Mouse (Mus musculus) midbrain, embryonic 13.5 days (tissue): ENCODE measurements around the gene Baiap2l1. TPM values are rescaled to one million over a fixed set of nuclear protein-coding genes. Genes with fewer than 3 reads are reported as not detected.

Experiments used
- ATAC-seq: fragments of 200-750 bp; cut with Nextera tagmentation; 2 replicates; pipeline ENCODE4 v1.8.0; 2017; ENCODE audit warnings: mild to moderate bottlenecking, moderate TSS enrichment, moderate library complexity
- H3K27ac ChIP-seq: fragments of 300-500 bp; sonication (generic); 2 replicates; pipeline ENCODE4 v1.5.1; 2015; ENCODE audit warnings: inconsistent platforms, mild to moderate bottlenecking, moderate library complexity
- H3K27me3 ChIP-seq: fragments of 300-500 bp; sonication (generic); 2 replicates; pipeline ENCODE4 v1.6.1; 2015; ENCODE audit warnings: mild to moderate bottlenecking, inconsistent platforms
- H3K36me3 ChIP-seq: fragments of 300-500 bp; sonication (generic); 2 replicates; pipeline ENCODE4 v1.6.1; 2015; ENCODE audit warnings: mild to moderate bottlenecking, inconsistent platforms
- H3K4me1 ChIP-seq: fragments of 300-500 bp; sonication (generic); replicated peaks from 2 replicates; pipeline ENCODE4 v1.6.1; 2015; ENCODE audit warnings: inconsistent platforms
- H3K4me2 ChIP-seq: fragments of 300-500 bp; sonication (generic); replicated peaks from 2 replicates; pipeline ENCODE4 v1.6.1; 2015; ENCODE audit warnings: moderate library complexity, mild to moderate bottlenecking, inconsistent platforms
- H3K4me3 ChIP-seq: fragments of 300-500 bp; sonication (generic); replicated peaks from 2 replicates; pipeline ENCODE4 v1.5.1; 2015; ENCODE audit warnings: mild to moderate bottlenecking, inconsistent platforms
- H3K9ac ChIP-seq: fragments of 300-500 bp; sonication (generic); replicated peaks from 2 replicates; pipeline ENCODE4 v1.6.1; 2015; ENCODE audit warnings: mild to moderate bottlenecking, inconsistent platforms
- H3K9me3 ChIP-seq: fragments of 300-500 bp; sonication (generic); 2 replicates; pipeline ENCODE4 v1.6.1; 2016; ENCODE audit warnings: mild to moderate bottlenecking, inconsistent platforms
- WGBS: fragments of 180-500 bp; shearing (Covaris S2); methylation state at CpG from one replicate; pipeline ENCODE4 v1.1.7; 2015; 5-methylcytosine and 5-hydroxymethylcytosine counted together
- polyA plus RNA-seq: library from polyadenylated mRNA; unstranded; fragments of >200 nt; fragmentation: Nextera tagmentation; extraction: Ambion mirVana; gene quantifications from 2 replicates; pipeline ENCODE4 v1.2.1, GENCODE M21; 2015

Baiap2l1 gene
- polyA plus RNA-seq, 1 experiment from 2014 or later = 1.5 TPM

- WGBS = 78% methylated on average over 4 of the region's 4 CpGs
- Histone ChIP-seq H3K36me3 (no peaks in the 10 kb centered on the region), H3K9me3 (peaks cover 5% of the 10 kb centered on the region; the same call in 1 of the 2 replicates), H3K4me1 (peaks cover 27% of the 10 kb centered on the region), H3K27ac (no peak overlapping the region), H3K4me3 (no peak overlapping the region), H3K4me2 (no peak overlapping the region), H3K9ac (no peak overlapping the region), H3K27me3 (no peaks in the 10 kb centered on the region)
- no peak for ATAC-seq
Measured at GRCm38 (mm10) chr5:144253212-144253611, 104.7 kb downstream of the Baiap2l1 start.

DNA sequence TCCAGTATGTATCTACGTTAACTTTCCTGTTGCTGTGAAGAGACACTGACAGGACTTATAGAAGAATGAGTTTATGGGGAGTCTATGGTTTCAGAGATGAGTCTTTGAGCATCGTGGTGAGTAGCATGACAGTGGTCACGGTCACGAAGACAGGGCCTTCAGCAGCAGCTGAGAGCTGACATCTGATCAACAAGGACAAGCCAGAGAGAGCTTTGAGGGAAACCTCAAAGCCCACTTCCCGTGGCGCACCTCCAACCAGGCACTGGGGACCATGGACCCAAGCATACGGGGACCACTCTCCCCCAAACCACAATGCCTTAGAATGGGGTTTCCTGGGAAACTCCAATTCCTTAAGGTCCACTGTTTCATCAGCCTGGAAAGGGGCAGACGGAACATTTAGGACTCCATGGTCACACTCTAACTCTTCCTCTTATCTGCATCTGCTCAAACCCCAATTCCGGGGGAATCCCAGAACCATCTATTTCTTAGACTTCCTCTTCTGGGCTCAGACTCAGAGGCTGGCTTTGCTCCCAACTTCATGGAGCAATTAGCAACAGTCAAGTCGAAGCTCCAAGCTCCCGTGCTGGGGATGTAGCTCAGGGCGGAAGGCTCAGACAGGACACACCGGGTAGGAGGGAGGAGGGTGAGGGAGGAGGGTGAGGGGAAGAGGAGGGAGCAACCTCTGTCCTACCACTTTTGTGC is 105.9 kb downstream of the Baiap2l1 start:
- 91% methylated on average over 13 of the region's 13 CpGs for WGBS
- Histone ChIP-seq H3K4me2 (no peak overlapping the region), H3K4me3 (no peak overlapping the region), H3K27ac (no peak overlapping the region), H3K9me3 (peaks cover 5% of the 10 kb centered on the region; the same call in 1 of the 2 replicates), H3K27me3 (no peaks in the 10 kb centered on the region), H3K9ac (no peak overlapping the region), H3K36me3 (no peaks in the 10 kb centered on the region), H3K4me1 (peaks cover 15% of the 10 kb centered on the region)
- ATAC-seq = no peak

- no peaks in the 10 kb centered on the region for H3K36me3 ChIP-seq
- peaks cover 6% of the 10 kb centered on the region for H3K4me1 ChIP-seq
- WGBS = 92% methylated on average over 3 of the region's 3 CpGs
- no peak overlapping the region for H3K27ac ChIP-seq
- no peak overlapping the region for H3K9ac ChIP-seq
- H3K27me3 ChIP-seq = no peaks in the 10 kb centered on the region
- H3K9me3 ChIP-seq = peaks cover 5% of the 10 kb centered on the region; the same call in 1 of the 2 replicates
- no peak for ATAC-seq
- no peak overlapping the region for H3K4me2 ChIP-seq
- H3K4me3 ChIP-seq = no peak overlapping the region
Measured at GRCm38 (mm10) chr5:144249871-144250270, 108.0 kb downstream of the Baiap2l1 start.

DNA sequence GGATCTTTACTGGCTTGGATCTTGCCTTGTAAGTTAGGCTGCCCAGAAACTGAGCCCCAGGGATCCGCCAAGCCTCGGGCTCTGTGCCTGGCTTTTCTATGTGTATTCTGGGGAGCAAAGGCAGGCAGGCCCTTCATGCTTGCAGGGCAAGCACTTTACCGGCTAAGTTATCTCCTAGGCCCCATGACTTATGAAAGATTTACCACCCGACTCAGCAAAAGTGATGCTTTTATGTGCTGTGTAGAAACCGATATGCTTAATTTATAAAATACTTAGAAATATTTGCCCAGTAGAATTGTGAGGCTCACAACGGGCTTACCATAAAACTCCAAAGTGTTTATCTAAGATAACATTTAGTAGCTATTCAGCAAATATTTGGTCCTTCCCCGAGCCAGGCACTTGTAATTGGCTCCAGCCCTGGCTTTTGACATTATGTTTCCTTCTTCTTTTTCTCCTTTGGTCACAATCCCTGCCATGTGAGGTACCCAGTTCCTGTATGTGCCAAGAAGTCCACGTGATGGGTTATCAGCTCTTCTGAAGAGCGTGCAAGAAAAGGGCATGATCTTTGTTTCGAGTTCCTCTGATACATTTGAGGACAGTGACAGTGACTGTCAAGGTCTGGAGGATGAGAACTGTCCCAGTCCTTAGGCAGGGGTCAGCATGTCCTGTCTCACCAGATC is 109.9 kb downstream of the Baiap2l1 start:
- no peaks in the 10 kb centered on the region for H3K36me3 ChIP-seq

DNA sequence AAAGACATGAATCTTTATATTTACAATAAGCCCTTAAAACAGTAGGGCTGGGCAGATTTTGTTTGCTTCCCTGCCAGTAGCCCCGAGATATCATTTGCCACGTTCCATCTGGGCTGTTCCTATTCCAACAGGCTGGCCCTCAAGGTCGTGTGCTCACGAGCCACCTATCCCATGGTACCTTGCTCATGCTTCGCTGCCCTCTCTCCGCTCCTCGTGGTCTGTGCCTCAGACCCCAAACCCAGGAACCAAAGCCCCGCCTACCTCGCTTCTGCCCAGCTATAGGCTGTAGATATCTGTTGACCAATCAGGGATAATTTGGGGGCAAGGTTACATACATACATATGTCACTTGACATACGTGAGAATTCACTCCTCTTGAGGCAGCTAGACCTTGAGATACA is 110.6 kb downstream of the Baiap2l1 start:
- ATAC-seq = no peak
- Histone ChIP-seq H3K27ac (no peak overlapping the region), H3K4me2 (no peak overlapping the region), H3K9ac (no peak overlapping the region), H3K4me1 (no peaks in the 10 kb centered on the region), H3K9me3 (peaks cover 5% of the 10 kb centered on the region; the same call in 1 of the 2 replicates), H3K27me3 (no peaks in the 10 kb centered on the region), H3K4me3 (no peak overlapping the region), H3K36me3 (no peaks in the 10 kb centered on the region)
- WGBS = 80% methylated on average over 10 of the region's 10 CpGs

More for the DNA sequence above, 109.9 kb downstream of the Baiap2l1 start:
- Histone ChIP-seq H3K9me3 (peaks cover 5% of the 10 kb centered on the region; the same call in 1 of the 2 replicates), H3K4me2 (no peak overlapping the region), H3K9ac (no peak overlapping the region), H3K4me3 (no peak overlapping the region), H3K4me1 (no peaks in the 10 kb centered on the region), H3K27ac (no peak overlapping the region), H3K27me3 (no peaks in the 10 kb centered on the region)
- WGBS = 89% methylated on average over 10 of the region's 10 CpGs
- ATAC-seq = no peak

DNA sequence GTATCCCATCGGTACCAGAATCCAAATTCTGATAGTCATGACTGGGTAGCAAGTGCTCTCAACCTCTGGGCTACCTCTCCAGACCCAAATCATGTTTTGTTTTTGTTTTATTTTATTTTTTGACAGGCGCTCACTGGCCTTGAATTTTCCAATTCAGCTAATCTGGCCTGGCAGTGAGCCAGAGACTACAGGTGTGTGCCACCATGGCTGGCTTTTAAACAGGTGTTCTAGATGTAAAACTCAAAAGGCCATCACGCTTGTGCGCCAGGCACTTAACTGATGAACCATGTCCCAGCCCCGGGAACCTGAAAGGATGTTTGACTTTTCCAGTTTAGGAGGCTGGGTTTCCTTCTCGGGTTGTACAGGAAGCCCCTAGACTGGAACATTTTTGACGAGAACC is 111.2 kb downstream of the Baiap2l1 start:
- Histone ChIP-seq H3K4me1 (no peaks in the 10 kb centered on the region), H3K4me3 (no peak overlapping the region), H3K36me3 (no peaks in the 10 kb centered on the region), H3K27ac (no peak overlapping the region), H3K9ac (no peak overlapping the region), H3K4me2 (no peak overlapping the region), H3K27me3 (no peaks in the 10 kb centered on the region), H3K9me3 (peaks cover 5% of the 10 kb centered on the region; the same call in 1 of the 2 replicates)
- WGBS = 92% methylated on average over 7 of the region's 7 CpGs
- ATAC-seq = no peak

GRCm38 (mm10) chr5:144245592-144245991 is 112.3 kb downstream of the Baiap2l1 start:
- Histone ChIP-seq H3K9ac (no peak overlapping the region), H3K4me1 (no peaks in the 10 kb centered on the region), H3K4me3 (no peak overlapping the region), H3K9me3 (peaks cover 5% of the 10 kb centered on the region; the same call in 1 of the 2 replicates), H3K27me3 (no peaks in the 10 kb centered on the region), H3K36me3 (no peaks in the 10 kb centered on the region), H3K4me2 (no peak overlapping the region), H3K27ac (no peak overlapping the region)
- no peak for ATAC-seq
- 69% methylated on average over 2 of the region's 2 CpGs for WGBS

GRCm38 (mm10) chr5:144243901-144244487 is 113.9 kb downstream of the Baiap2l1 start, which contains the start of gene Bri3:
Gene Bri3, plus strand, starts transcription at chr5:144244437.
- H3K36me3 ChIP-seq = no peaks in the 10 kb centered on the region
- H3K9me3 ChIP-seq = no peaks in the 10 kb centered on the region
- no peaks in the 10 kb centered on the region for H3K27me3 ChIP-seq
- no peak within 1 kb of the TSS for H3K4me3 ChIP-seq
- H3K4me2 ChIP-seq = no peak within 1 kb of the TSS
- no peak for ATAC-seq
- H3K27ac ChIP-seq = no peak within 1 kb of the TSS
- 91% methylated on average over 7 of the region's 7 CpGs for WGBS
- H3K4me1 ChIP-seq = no peaks in the 10 kb centered on the region
- H3K9ac ChIP-seq = no peak within 1 kb of the TSS

GRCm38 (mm10) chr5:144238969-144239368 is 118.9 kb downstream of the Baiap2l1 start:
- H3K27me3 ChIP-seq = no peaks in the 10 kb centered on the region
- no peak overlapping the region for H3K4me2 ChIP-seq
- no peak overlapping the region for H3K4me3 ChIP-seq
- H3K4me1 ChIP-seq = no peaks in the 10 kb centered on the region
- WGBS = 83% methylated on average over 1 of the region's 1 CpGs
- H3K27ac ChIP-seq = no peak overlapping the region
- no peak overlapping the region for H3K9ac ChIP-seq
- no peaks in the 10 kb centered on the region for H3K9me3 ChIP-seq
- no peaks in the 10 kb centered on the region for H3K36me3 ChIP-seq
- ATAC-seq = no peak

GRCm38 (mm10) chr5:144234714-144235113 is 123.2 kb downstream of the Baiap2l1 start:
- Histone ChIP-seq H3K4me3 (no peak overlapping the region), H3K4me1 (no peaks in the 10 kb centered on the region), H3K27me3 (no peaks in the 10 kb centered on the region), H3K9ac (no peak overlapping the region), H3K36me3 (no peaks in the 10 kb centered on the region), H3K27ac (no peak overlapping the region), H3K9me3 (no peaks in the 10 kb centered on the region), H3K4me2 (no peak overlapping the region)
- 85% methylated on average over 7 of the region's 7 CpGs for WGBS
- no peak for ATAC-seq

GRCm38 (mm10) chr5:144234222-144234621 is 123.7 kb downstream of the Baiap2l1 start:
- 78% methylated on average over 6 of the region's 6 CpGs for WGBS
- no peaks in the 10 kb centered on the region for H3K4me1 ChIP-seq

DNA sequence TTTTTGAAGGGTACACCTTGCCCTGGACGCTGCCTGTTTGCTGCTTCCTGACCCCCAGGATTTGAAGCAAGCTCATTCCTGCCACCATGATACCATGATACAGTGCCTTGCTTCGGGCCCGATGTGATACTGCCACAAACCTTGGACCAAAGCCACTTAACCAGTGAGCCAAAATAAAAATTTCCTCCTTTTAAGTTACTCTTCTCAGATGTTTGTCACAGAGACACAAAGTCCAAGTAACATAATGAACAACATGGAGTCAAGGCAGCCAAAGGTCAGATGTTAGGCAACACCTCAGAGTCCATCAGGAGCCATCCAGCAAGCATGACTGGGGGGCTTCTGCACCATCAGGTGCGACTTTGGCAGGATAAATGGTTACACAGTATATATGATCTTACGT is 125.4 kb downstream of the Baiap2l1 start:
- no peak for ATAC-seq
- no peak overlapping the region for H3K4me3 ChIP-seq
- no peak overlapping the region for H3K9ac ChIP-seq
- H3K4me2 ChIP-seq = no peak overlapping the region
- H3K27me3 ChIP-seq = no peaks in the 10 kb centered on the region
- H3K36me3 ChIP-seq = no peaks in the 10 kb centered on the region
- H3K9me3 ChIP-seq = no peaks in the 10 kb centered on the region
- WGBS = 88% methylated on average over 5 of the region's 5 CpGs
- no peaks in the 10 kb centered on the region for H3K4me1 ChIP-seq
- H3K27ac ChIP-seq = no peak overlapping the region

More at GRCm38 (mm10) chr5:144234222-144234621, 123.7 kb downstream of the Baiap2l1 start:
- no peak for ATAC-seq
- Histone ChIP-seq H3K4me2 (no peak overlapping the region), H3K27me3 (no peaks in the 10 kb centered on the region), H3K9ac (no peak overlapping the region), H3K4me3 (no peak overlapping the region), H3K36me3 (no peaks in the 10 kb centered on the region), H3K27ac (no peak overlapping the region), H3K9me3 (no peaks in the 10 kb centered on the region)
